Mouse (Mus musculus) lung, postnatal 0 days (tissue): Measurements from ENCODE around the gene Gm29609.

Experiments
- CTCF ChIP-seq: IDR thresholded peaks from 2 replicates; pipeline ENCODE4 v1.5.1; 2016; ENCODE audit warnings: antibody characterized with exemption, mild to moderate bottlenecking
- EP300 ChIP-seq: IDR thresholded peaks from 2 replicates; pipeline ENCODE4 v1.6.1; 2016; ENCODE audit warnings: antibody characterized with exemption, mild to moderate bottlenecking, control low read depth

- TF ChIP-seq CTCF = no peak
- TF ChIP-seq EP300 = no peak
These were observed 41.3 kb downstream of the Gm29609 start, which contains the start of gene Ucn for GRCm38 (mm10) chr5:31138241-31138967.
